Mouse (Mus musculus): Measurements from ENCODE around the gene Zfp418. TPM values are rescaled to one million over a fixed set of nuclear protein-coding genes. Genes with fewer than 3 reads are reported as not detected.
A peak's percentile ranks its signal among the peaks of the same experiment; 100 is the strongest.
"Not testable (repeated sequence)": the region's sequence is repeated elsewhere in the genome, so short reads cannot be mapped to it uniquely, and the experiment has no call there.

The Zfp418 gene
- 1 to 10 TPM; 2.6 to 4.2 (median 3.3) TPM for total RNA-seq (2022)

DNA sequence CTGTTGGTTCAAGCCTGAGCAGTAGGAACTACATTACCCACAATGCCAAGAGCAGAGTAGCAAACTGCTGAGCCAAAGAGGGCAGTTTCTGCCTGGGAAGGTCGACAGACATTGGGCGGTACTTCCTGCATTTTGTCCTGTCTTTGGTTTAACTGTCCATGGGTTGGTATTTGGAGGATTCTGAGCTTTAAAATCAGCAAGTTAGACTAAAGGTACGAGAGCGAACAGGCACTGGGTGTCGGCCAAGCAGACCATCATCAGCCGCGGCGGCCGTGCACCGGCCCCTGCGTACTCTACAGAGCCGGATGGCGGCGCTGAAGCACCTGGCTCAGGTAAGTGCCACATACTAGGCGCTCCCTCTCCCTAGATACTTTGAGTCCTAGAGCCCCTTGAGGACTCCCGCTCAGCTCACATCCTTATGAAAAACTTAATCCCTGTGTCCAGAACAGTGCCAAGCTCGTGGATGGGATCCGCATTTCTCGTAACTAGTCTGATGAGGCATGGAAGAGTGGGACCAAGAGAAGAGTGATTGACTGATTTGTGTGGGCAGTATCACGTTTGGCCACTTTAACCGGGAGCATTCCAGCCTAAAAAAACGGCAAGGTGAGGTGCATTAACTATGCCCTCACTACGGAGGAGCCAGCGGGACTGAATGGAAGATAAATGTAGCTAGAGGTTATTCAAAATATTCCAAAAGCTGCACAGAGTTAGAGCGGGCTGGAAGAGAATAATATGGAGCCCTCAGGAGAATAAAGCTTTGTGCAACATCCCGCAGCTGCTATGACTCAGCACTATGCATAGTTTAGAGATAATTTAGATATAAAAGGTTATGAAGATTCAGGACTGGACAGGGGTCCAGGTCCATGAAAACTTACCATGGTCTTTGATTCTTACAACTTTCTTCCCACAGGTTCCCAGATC, at the start of gene Zfp418:
Zfp418 (plus strand) TSS at position 104 of the 921 bp plus-strand sequence.
- peak; percentile 60 for DNase-seq

DNA sequence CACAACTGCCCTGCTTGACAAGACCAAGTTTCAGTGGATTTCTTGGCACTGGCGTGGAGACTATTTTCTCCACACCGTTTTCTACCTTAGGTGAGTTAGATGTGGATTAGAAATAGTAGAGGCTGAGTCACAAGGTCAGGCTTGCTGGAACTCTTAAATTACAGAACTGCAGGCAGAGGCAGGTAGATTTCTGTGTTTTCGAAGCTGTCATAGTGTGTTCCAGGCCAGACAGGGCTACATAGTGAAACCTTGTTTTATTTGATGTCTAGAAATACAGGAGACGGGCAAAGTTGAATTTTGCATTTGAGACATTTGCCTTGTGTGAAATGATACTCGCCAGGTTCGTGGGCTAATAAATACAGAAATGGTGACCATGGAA, 49.5 kb upstream of the Zfp418 start:
- DNase-seq: no peak

DNA sequence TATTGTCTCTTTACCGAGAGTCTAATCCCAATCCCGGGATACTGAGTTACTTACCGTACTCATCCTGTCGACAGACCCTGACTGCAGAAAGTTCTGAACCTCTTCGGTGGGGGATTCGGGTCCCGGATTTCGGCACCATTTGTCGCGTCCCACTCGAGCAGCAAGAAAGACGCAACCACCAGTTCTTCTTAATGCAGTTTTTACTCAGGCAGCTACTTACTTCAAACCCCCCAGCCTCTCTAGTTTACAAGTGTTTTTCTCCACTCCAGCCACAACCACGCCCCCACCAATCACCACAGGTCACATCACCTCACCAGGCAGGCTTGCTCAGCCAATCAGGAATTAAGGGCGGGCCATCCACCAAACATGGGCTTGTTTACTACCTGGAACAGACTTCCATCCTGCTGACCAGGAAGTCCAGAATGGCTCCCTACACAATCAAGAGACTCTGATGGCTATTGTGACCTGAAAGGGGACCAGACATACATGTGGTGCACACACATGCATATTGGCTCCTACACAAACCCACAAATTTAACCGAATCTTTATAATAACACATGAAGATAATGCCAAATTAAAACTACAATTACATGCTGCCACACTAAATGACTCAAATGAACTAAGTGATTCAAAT, 40.5 kb upstream of the Zfp418 start:
- not testable (repeated sequence) for DNase-seq

DNA sequence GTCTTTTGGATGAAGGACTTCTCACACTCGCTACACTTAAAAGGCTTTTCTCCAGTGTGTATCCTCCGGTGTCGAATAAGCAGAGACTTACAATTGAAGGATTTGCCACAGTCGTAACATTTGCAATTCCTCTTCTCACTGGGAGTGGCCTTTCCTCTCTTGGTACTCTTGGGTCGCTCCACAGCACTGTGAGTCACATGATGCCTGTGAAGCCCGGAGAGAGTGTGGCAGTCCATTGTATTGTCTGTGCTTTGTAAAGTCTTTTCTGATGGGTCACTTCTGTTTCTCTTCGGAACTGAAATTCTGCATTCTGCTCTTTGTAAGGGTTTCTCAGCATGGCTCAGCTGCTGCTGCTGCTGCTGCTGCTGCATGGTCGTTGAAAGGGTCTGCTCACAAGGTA, 38.4 kb upstream of the Zfp418 start:
- no peak for DNase-seq

DNA sequence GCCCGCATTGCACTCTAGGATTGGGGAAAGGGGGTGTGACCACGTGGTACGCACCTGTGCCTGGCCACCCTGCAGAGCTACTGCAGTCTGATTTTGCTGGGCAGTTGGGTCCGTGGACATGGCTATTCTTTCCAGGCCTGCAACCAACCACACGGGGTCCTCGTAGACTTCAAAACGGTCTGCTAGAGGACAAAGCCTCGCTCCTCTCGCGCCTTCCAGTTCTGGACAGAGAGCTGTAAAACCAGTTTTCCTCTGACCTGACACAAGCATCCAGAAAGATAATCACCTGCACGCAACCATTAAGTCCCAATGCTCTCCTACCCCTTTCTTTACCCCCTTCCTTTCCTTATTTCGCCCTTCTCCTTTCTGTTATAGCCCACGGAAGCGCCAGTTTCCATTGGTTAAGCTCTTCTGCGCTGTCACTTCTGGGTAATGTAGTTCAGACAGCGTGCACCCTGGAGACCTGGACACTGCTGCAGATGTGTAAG, 34.7 kb upstream of the Zfp418 start, which contains the start of gene Zfp773:
Zfp773 (minus strand) TSS at position 377 of the 488 bp plus-strand sequence.
- DNase-seq: peak; percentile 39

DNA sequence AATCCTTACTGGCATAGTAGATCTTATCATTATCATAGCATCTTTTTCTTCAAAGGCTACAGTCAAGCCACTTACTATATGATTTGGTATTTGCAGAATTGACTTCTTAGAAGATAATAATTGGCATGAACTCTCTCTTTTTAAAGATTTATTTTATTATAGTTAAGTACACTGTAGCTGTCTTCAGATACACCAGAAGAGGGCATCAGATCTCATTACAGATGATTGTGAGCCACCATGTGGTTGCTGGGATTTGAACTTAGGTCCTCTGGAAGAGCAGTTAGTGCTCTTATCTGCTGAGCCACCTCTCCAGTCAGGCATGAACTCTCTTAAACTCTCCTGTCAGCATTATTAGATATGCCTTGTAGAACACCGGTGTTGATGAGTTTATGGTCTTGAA, 26.9 kb upstream of the Zfp418 start:
- no peak for DNase-seq

DNA sequence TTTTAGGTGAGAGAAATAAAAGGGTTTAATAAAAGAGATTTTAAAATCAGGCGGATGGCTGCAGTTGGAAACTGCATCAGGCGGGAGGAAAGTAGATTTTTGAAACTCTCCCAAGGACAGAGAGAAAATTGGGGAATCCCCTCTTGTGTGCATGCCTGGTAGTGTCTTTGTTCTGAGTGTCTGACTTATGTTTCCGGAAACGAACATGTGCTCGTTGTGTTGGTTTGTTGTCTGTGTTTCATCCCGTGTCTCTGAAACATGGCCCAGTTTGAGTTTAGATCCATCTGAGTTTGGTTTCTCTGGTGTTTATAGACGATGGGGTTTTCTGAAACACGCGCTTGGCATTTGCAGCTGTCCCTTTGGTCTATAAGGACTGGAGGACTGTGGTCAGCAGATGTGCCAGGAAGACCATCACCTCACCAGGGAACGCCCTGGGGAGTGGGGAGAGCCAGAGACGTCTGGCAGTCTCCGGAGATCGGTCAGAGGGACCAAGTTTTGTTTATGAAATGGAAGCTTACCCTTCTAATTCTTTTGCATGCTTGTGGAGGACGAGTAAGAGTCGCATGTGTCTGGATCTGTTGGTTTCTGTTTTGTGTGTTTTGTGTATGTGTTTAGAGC, 25.0 kb upstream of the Zfp418 start:
- no peak for DNase-seq

DNA sequence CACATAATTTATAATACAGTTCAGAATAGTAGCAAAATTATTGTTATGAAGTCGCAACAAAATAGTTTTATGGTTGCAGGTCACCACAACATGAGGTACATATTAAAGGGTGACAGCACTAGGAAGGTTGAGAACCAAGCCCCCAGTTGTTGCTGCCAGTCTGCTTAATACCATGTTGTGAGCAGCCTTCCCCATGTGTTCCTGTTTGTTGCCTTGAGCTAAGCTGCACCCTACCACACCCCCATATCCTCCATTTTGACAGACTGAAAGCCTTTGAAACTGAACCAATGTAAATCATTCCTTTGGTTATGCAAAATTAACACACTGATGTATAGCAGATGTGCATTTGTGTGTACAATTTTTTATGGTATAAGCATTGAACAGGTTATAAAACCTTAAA, 14.8 kb downstream of the Zfp418 start:
- DNase-seq: no peak

DNA sequence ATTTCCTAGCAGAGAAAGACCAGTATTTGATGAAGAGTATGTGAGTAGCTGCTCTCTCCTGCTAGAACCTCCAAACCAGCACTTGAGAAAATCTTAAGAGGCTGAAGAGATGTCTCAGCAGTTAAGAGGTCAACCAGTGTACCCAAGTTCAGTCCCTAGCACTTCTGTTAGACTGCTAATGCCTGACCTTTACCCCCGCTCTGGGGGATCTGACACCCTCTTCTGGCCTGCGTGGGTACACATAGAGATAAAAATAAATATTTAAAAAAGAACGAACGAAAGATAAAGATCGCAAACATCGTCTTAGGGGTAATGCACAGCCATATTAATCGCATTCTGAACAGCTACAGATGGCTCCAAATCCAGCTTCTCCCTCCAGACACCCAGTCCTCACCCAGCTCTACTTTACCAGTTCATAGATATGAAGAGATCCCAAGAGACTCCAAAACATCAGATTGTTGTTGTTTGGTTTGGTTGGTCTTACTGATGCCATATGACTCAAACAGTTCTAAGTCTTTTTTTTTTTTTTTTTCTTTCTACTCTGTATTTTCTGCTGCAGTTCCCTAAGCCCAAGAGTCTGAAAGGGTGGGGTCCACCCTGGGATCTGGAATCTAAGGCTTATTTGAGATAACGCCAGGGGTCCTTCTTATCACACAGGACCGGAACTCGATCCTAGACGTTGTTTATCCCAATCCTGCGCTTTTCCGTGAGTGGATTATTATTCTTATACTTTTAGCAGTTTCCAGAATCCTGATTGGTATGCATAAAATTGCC, 16.5 kb downstream of the Zfp418 start:
- no peak for DNase-seq

DNA sequence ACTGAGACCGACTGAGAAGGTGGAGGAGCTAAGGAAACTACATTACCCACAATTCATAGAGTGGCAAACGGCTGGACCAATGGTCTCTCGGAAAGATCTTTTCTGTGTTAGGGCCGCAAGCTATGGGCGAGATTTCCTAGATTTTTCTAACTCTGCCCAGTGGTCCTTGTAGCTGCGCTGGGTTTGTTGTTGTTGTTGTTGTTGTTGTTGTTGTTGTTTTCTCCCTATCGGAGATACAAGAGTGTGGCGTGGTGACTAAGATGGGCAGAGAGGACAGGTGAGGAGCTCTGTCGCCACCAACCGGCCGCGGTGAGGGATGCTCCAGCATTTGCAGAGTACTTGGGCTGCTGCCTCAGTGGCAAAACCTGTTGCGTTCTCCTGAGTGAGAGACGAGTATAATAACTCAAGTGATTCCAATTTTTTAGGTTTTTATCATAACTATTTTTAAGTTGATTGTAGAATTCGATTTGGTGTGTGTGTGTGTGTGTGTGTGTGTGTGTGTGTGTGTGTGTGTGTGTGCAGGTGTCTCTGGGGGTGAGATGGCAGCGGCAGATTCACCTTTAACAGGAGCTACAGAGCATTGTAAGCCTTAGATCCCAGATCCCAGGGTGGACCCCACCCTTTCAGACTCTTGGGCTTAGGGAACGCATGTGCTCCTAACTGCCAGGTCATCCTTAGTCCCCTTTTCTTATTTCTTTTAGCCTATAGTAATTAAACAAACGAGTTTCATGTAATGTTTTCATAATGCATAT, 17.2 kb downstream of the Zfp418 start:
- DNase-seq: peak; percentile 42

DNA sequence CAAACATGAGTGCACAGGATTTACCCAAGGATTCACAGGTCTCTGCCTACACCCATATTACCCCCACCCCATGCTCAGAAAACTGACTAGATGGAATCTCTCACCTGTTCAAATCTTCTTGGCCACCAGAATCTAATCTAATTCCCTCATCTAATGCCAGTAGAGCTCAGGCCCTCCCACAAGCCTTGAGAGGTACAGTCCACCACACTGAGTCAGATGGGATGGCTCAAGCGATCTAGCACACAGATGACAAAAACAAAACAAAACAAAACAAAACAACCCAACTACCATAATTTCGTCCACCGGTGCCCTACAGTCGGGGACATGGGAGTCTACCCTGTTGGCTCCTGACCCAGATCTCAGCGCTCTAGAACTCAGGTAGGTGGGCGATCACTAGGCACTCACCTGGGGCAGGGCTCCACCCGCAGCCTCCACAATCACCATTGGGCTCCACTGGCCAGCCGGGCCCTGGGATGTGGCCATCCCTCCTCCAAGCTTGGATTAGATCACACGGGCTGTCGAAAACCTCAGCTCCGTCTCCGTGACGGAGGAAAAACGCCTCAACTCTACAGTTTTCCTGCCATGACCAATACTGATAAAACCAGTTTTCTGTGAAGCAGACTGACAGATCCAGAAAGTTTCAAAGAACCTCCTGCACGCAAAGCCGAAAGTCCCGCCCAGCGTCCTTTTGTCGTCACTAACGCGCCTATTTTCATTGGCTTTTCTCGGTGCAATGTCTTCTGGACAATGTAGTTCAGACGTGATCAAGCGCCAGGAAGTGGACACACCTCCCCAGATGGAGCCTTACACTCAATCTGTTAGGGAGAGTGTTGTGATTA, 38.4 kb downstream of the Zfp418 start, which contains the start of gene Zfp772:
Zfp772 (minus strand) TSS at position 686 of the 839 bp plus-strand sequence.
- peak; percentile 37 for DNase-seq

Other genes starting within 250 kb of the Zfp418 start
- not detected for gene Aurkc, start 176.0 kb upstream of the Zfp418 start, total RNA-seq (2022)
- gene Zfp954, start 49.8 kb upstream of the Zfp418 start, total RNA-seq (2022): 10 to 100 TPM; 12.6 to 15.3 (median 13.7) TPM
- gene Zfp773, start 34.6 kb upstream of the Zfp418 start, total RNA-seq (2022): 1 to 10 TPM in 3 of 4 experiments, under 1 TPM in 1; 0.98 to 1.2 (median 1.0) TPM
- 1 to 10 TPM; 4.1 to 7.7 (median 6.5) TPM for gene Zfp772, start 38.7 kb downstream of the Zfp418 start, total RNA-seq (2022)
- 1 to 10 TPM; 1.0 to 1.7 (median 1.4) TPM for gene Vmn2r29, start 76.0 kb downstream of the Zfp418 start, total RNA-seq (2022)
- gene Gm45844, start 107.0 kb downstream of the Zfp418 start, total RNA-seq (2022): 1 to 10 TPM; 4.1 to 7.9 (median 5.3) TPM
- gene Clcn4, start 129.5 kb downstream of the Zfp418 start, total RNA-seq (2022): 10 to 100 TPM; 62.5 to 81.8 (median 73.6) TPM
- under 1 TPM; 0.22 to 0.31 (median 0.26) TPM for gene Vmn2r30, start 166.3 kb downstream of the Zfp418 start, total RNA-seq (2022)
- 1 to 10 TPM in 2 of 4 experiments, not detected in 2; 2.0 to 3.2 TPM for gene Gm45783, start 203.2 kb downstream of the Zfp418 start, total RNA-seq (2022)
- not detected for gene Vmn2r31, start 228.4 kb downstream of the Zfp418 start, total RNA-seq (2022)

Data from adrenal gland, adult 8-10 months (tissue).